Mouse (Mus musculus) kidney, embryonic 15.5 days (tissue): ENCODE data around the gene Nrxn2. TPM values are rescaled to one million over a fixed set of nuclear protein-coding genes. Genes with fewer than 3 reads are reported as not detected.

Experiments
- ATAC-seq: fragments of 200-750 bp; cut with Nextera tagmentation; replicated peaks from 2 replicates; pipeline ENCODE4 v1.8.0; 2017; ENCODE audit warnings: moderate TSS enrichment; ENCODE audit not compliant: low FRiP score
- H3K27ac ChIP-seq: fragments of 300-500 bp; sonication (generic); 2 replicates; pipeline ENCODE4 v1.5.1; 2015; ENCODE audit warnings: mild to moderate bottlenecking, inconsistent platforms
- H3K27me3 ChIP-seq: fragments of 300-500 bp; sonication (generic); 2 replicates; pipeline ENCODE4 v1.6.1; 2015; ENCODE audit warnings: inconsistent platforms
- H3K36me3 ChIP-seq: fragments of 300-500 bp; sonication (generic); 2 replicates; pipeline ENCODE4 v1.6.1; 2015; ENCODE audit warnings: inconsistent platforms
- H3K4me1 ChIP-seq: fragments of 300-500 bp; sonication (generic); 2 replicates; pipeline ENCODE4 v1.6.1; 2015; ENCODE audit warnings: inconsistent platforms
- H3K4me2 ChIP-seq: fragments of 300-500 bp; sonication (generic); 2 replicates; pipeline ENCODE4 v1.6.1; 2015; ENCODE audit warnings: moderate library complexity, mild to moderate bottlenecking, inconsistent platforms
- H3K4me3 ChIP-seq: fragments of 300-500 bp; sonication (generic); replicated peaks from 2 replicates; pipeline ENCODE4 v1.5.1; 2015; ENCODE audit warnings: mild to moderate bottlenecking, inconsistent platforms
- H3K9ac ChIP-seq: fragments of 300-500 bp; sonication (generic); 2 replicates; pipeline ENCODE4 v1.6.1; 2015; ENCODE audit warnings: mild to moderate bottlenecking, inconsistent platforms
- H3K9me3 ChIP-seq: fragments of 300-500 bp; sonication (generic); replicated peaks from 2 replicates; pipeline ENCODE4 v1.6.1; 2016; ENCODE audit warnings: inconsistent platforms
- WGBS: fragments of 180-500 bp; shearing (Covaris S2); methylation state at CpG from one replicate; pipeline ENCODE4 v1.1.7; 2015; ENCODE audit warnings: mixed read lengths; 5-methylcytosine and 5-hydroxymethylcytosine counted together
- polyA plus RNA-seq: library from polyadenylated mRNA; unstranded; fragments of >200 nt; fragmentation: Nextera tagmentation; extraction: Ambion mirVana; gene quantifications from 2 replicates; pipeline ENCODE4 v1.2.1, GENCODE M21; 2015

Gene Nrxn2
- polyA plus RNA-seq, 1 experiment from 2014 or later: 6.3 TPM

GRCm38 (mm10) chr19:6407816-6408510 is 10.6 kb upstream of the Nrxn2 start:
- H3K27ac ChIP-seq: no peak overlapping the region
- H3K4me2 ChIP-seq: no peak overlapping the region
- H3K9me3 ChIP-seq: no peaks in the 10 kb centered on the region
- H3K36me3 ChIP-seq: no peaks in the 10 kb centered on the region; the same call in 1 of the 2 replicates
- no peak overlapping the region for H3K4me3 ChIP-seq
- peaks cover 17% of the 10 kb centered on the region for H3K4me1 ChIP-seq
- H3K9ac ChIP-seq: no peak overlapping the region
- H3K27me3 ChIP-seq: no peaks in the 10 kb centered on the region; the same call in 1 of the 2 replicates
- WGBS: 58% methylated on average over 16 of the region's 16 CpGs
- ATAC-seq: no peak

- whole genome bisulfite sequencing: 79% methylated on average over 8 of the region's 8 CpGs
- no peak for ATAC-seq
- H3K9me3 ChIP-seq: no peaks in the 10 kb centered on the region
These were observed 9.8 kb upstream of the Nrxn2 start for GRCm38 (mm10) chr19:6408749-6409148.

GRCm38 (mm10) chr19:6409176-6409575 is 9.4 kb upstream of the Nrxn2 start:
- H3K4me3 ChIP-seq: no peak overlapping the region
- WGBS: 78% methylated on average over 5 of the region's 5 CpGs
- peaks cover 15% of the 10 kb centered on the region for H3K4me1 ChIP-seq
- H3K9me3 ChIP-seq: no peaks in the 10 kb centered on the region
- H3K36me3 ChIP-seq: no peaks in the 10 kb centered on the region; the same call in 1 of the 2 replicates
- no peak for ATAC-seq
- no peak overlapping the region for H3K9ac ChIP-seq
- no peak overlapping the region for H3K27ac ChIP-seq
- H3K27me3 ChIP-seq: no peaks in the 10 kb centered on the region
- H3K4me2 ChIP-seq: no peak overlapping the region

More at GRCm38 (mm10) chr19:6408749-6409148, 9.8 kb upstream of the Nrxn2 start:
- Histone ChIP-seq H3K4me1 (peaks cover 15% of the 10 kb centered on the region), H3K27me3 (no peaks in the 10 kb centered on the region), H3K4me3 (no peak overlapping the region), H3K27ac (no peak overlapping the region), H3K9ac (no peak overlapping the region), H3K36me3 (no peaks in the 10 kb centered on the region; the same call in 1 of the 2 replicates), H3K4me2 (no peak overlapping the region)

GRCm38 (mm10) chr19:6409936-6410335 is 8.6 kb upstream of the Nrxn2 start:
- Histone ChIP-seq H3K9me3 (no peaks in the 10 kb centered on the region), H3K27ac (no peak overlapping the region), H3K9ac (no peak overlapping the region), H3K36me3 (no peaks in the 10 kb centered on the region; the same call in 1 of the 2 replicates), H3K4me2 (no peak overlapping the region), H3K4me3 (no peak overlapping the region), H3K27me3 (no peaks in the 10 kb centered on the region), H3K4me1 (peaks cover 8% of the 10 kb centered on the region)
- no peak for ATAC-seq
- 87% methylated on average over 5 of the region's 5 CpGs for WGBS

- no peaks in the 10 kb centered on the region; the same call in 1 of the 2 replicates for H3K36me3 ChIP-seq
- H3K9ac ChIP-seq: no peak overlapping the region
- H3K4me1 ChIP-seq: peaks cover 33% of the 10 kb centered on the region
- no peak overlapping the region for H3K4me3 ChIP-seq
- no peak for ATAC-seq
- 40% methylated on average over 14 of the region's 14 CpGs for WGBS
- H3K27ac ChIP-seq: no peak overlapping the region
- no peaks in the 10 kb centered on the region for H3K9me3 ChIP-seq
- peak overlapping the region; percentile 5; the same call in 1 of the 2 replicates for H3K4me2 ChIP-seq
- H3K27me3 ChIP-seq: peaks cover 19% of the 10 kb centered on the region
These were observed 5.7 kb upstream of the Nrxn2 start for GRCm38 (mm10) chr19:6412798-6413197.

GRCm38 (mm10) chr19:6415454-6415853 is 3.1 kb upstream of the Nrxn2 start:
- Histone ChIP-seq H3K4me3 (no peak overlapping the region), H3K36me3 (no peaks in the 10 kb centered on the region; the same call in 1 of the 2 replicates), H3K27ac (no peak overlapping the region), H3K4me2 (no peak overlapping the region), H3K27me3 (peaks cover 41% of the 10 kb centered on the region), H3K4me1 (peaks cover 45% of the 10 kb centered on the region), H3K9ac (no peak overlapping the region), H3K9me3 (no peaks in the 10 kb centered on the region)
- WGBS: 49% methylated on average over 6 of the region's 6 CpGs
- ATAC-seq: no peak

GRCm38 (mm10) chr19:6416124-6416770 is 2.3 kb upstream of the Nrxn2 start:
- Histone ChIP-seq H3K4me2 (no peak overlapping the region), H3K4me1 (peaks cover 45% of the 10 kb centered on the region), H3K36me3 (no peaks in the 10 kb centered on the region; the same call in 1 of the 2 replicates), H3K4me3 (no peak overlapping the region), H3K27me3 (peaks cover 49% of the 10 kb centered on the region), H3K9ac (no peak overlapping the region), H3K9me3 (no peaks in the 10 kb centered on the region), H3K27ac (no peak overlapping the region)
- no peak for ATAC-seq
- 9% methylated on average over 9 of the region's 9 CpGs for WGBS

- no peak overlapping the region for H3K4me3 ChIP-seq
These were observed 1.4 kb upstream of the Nrxn2 start for GRCm38 (mm10) chr19:6416894-6417761.

GRCm38 (mm10) chr19:6418984-6419692 is 607 bp downstream of the Nrxn2 start:
- WGBS: 10% methylated on average over 17 of the region's 23 CpGs
- ATAC-seq: peak; percentile 27; the same call in 1 of the 2 replicates
- Histone ChIP-seq H3K4me3 (peak overlapping the region; percentile 56), H3K9ac (no peak overlapping the region), H3K4me1 (peaks cover 40% of the 10 kb centered on the region), H3K27ac (no peak overlapping the region), H3K27me3 (peaks cover 75% of the 10 kb centered on the region), H3K9me3 (no peaks in the 10 kb centered on the region), H3K4me2 (peak overlapping the region; percentile 97), H3K36me3 (no peaks in the 10 kb centered on the region)

More at GRCm38 (mm10) chr19:6416894-6417761, 1.4 kb upstream of the Nrxn2 start:
- no peak for ATAC-seq
- peaks cover 45% of the 10 kb centered on the region for H3K4me1 ChIP-seq
- no peak overlapping the region for H3K9ac ChIP-seq
- no peak overlapping the region for H3K27ac ChIP-seq
- no peak overlapping the region for H3K4me2 ChIP-seq
- no peaks in the 10 kb centered on the region for H3K9me3 ChIP-seq
- H3K27me3 ChIP-seq: peaks cover 58% of the 10 kb centered on the region
- 65% methylated on average over 12 of the region's 12 CpGs for WGBS
- no peaks in the 10 kb centered on the region for H3K36me3 ChIP-seq

- no peak for ATAC-seq
- H3K9ac ChIP-seq: no peak overlapping the region
- H3K27ac ChIP-seq: no peak overlapping the region
- peaks cover 40% of the 10 kb centered on the region for H3K4me1 ChIP-seq
- peaks cover 83% of the 10 kb centered on the region for H3K27me3 ChIP-seq
- 55% methylated on average over 9 of the region's 9 CpGs for WGBS
- no peaks in the 10 kb centered on the region for H3K36me3 ChIP-seq
- H3K9me3 ChIP-seq: no peaks in the 10 kb centered on the region
- no peak overlapping the region for H3K4me2 ChIP-seq
- H3K4me3 ChIP-seq: no peak overlapping the region
These were observed 1.3 kb downstream of the Nrxn2 start for GRCm38 (mm10) chr19:6419805-6420310.

GRCm38 (mm10) chr19:6420481-6421210 is 2.1 kb downstream of the Nrxn2 start:
- Histone ChIP-seq H3K27me3 (peaks cover 87% of the 10 kb centered on the region), H3K9ac (no peak overlapping the region)
- 61% methylated on average over 19 of the region's 19 CpGs for WGBS

More at GRCm38 (mm10) chr19:6420481-6421210, 2.1 kb downstream of the Nrxn2 start:
- H3K4me3 ChIP-seq: no peak overlapping the region
- no peak for ATAC-seq
- no peaks in the 10 kb centered on the region for H3K9me3 ChIP-seq
- peaks cover 36% of the 10 kb centered on the region for H3K4me1 ChIP-seq
- no peak overlapping the region for H3K27ac ChIP-seq
- H3K4me2 ChIP-seq: no peak overlapping the region
- no peaks in the 10 kb centered on the region for H3K36me3 ChIP-seq
